Mouse (Mus musculus): ENCODE measurements around the gene D11Wsu47e.

Gene D11Wsu47e

GRCm38 (mm10) chr11:113703758-113704157, 19.5 kb downstream of the D11Wsu47e start:
- DNase-seq (ENCODE audit: low read depth, low spot score) = peak; percentile 86

DNA sequence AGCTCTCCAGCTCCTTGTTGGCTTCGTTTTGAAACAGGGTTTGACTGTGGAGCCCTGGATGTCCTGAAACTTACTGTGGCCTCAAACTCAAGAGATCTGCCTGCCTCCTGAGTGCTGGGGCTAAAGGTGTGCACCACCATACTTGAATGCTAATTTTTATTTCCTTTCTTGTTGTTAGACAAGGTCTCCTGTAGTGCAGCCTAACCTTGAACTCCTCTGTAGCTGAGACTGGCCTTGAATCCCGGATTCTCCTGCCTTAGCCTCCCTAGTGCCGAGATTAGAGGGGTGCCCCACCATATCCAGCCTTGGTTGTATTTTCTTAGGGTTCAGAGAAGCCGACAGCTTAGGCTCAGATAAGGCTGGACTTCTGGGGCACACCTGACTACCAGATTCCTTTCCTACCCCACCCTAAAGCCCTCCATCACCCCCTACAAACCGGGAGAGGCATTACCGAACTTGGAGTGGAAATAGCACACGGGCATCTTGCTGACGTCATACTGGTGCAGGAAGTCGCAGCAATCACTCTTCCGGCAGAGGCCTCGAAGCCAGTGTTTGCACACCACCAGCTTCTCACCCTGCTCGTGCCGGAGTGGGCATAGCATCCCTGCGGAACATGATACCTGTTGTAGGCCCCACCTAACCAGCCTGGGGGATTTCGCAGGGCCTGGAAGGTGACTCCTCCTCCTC, 21.9 kb downstream of the D11Wsu47e start:
- no peak for DNase-seq (ENCODE audit: low read depth, low spot score)

GRCm38 (mm10) chr11:113708629-113709213, 24.5 kb downstream of the D11Wsu47e start:
- no peak for DNase-seq (ENCODE audit: low read depth, low spot score)

DNA sequence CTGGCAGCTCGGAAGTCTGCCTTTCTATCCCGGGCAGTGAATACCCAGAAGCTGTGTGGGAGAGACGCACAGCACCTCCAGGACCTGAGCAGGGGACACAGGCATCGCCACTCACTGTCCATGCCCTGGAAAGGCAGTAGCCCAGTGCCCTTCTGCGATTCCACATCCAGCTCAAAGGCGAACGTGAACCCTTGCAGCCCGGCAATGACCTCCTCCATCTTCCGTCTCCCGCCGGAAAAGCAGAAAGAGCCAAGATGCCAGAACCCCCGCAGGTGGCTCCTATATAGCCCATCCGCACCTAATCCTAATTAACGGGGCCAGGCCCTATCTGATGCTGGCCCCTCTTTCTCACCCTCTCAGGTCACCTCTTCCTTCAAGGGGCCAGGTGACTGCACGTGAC, 25.1 kb downstream of the D11Wsu47e start:
- DNase-seq (ENCODE audit: low read depth, low spot score) = no peak

- DNase-seq (ENCODE audit: low read depth, low spot score) = peak; percentile 65
These were observed 25.6 kb downstream of the D11Wsu47e start, which contains the start of gene Cpsf4l for GRCm38 (mm10) chr11:113709731-113710256. TSS of gene Cpsf4l (minus strand) at chr11:113710017.

DNA sequence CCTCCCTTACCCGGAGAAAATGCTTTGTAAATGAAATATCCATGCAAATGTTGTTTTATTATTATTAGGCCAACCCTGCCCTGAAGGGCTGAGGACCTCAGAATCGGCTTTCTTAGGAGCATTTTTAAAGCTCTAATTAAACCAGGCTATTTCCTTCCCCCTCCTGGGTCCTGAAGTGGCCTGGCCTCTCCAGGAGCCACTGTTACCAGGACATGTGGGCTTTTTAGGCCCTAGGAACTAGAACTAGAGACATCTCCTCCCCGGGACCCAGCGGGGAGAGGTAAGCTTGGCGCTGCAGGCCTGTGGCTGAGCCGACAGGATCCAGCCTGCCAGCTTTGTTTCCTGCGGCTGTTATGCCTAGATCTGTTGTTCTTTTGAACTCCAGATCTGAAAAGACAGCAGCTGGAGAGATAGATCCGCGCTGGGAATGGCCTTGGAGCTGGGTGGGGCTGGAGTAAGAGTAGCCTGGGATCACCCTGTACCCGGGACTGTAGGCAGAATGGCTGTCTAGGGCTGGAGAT, 26.1 kb downstream of the D11Wsu47e start:
- DNase-seq (ENCODE audit: low read depth, low spot score) = peak; percentile 47

DNA sequence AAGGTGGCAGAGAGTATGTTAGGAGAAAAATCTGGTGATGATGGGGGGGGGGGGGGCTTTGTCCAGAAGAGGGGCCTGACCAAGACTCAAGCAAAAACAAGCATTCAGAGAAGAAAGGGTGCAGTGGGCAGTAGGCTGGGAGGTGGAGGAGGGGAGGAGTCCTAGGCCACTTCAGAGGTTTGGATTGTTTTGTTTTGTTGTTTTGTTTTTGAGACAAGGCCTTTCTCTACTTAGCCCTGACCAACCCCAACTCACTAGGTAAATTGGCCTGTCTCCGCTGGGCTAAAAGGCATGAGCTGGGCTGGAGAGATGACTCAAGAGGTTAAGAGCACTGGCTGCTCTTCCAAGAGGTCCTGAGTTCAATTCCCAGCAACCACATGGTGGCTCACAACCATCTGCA, 26.8 kb downstream of the D11Wsu47e start:
- DNase-seq (ENCODE audit: low read depth, low spot score) = no peak

DNA sequence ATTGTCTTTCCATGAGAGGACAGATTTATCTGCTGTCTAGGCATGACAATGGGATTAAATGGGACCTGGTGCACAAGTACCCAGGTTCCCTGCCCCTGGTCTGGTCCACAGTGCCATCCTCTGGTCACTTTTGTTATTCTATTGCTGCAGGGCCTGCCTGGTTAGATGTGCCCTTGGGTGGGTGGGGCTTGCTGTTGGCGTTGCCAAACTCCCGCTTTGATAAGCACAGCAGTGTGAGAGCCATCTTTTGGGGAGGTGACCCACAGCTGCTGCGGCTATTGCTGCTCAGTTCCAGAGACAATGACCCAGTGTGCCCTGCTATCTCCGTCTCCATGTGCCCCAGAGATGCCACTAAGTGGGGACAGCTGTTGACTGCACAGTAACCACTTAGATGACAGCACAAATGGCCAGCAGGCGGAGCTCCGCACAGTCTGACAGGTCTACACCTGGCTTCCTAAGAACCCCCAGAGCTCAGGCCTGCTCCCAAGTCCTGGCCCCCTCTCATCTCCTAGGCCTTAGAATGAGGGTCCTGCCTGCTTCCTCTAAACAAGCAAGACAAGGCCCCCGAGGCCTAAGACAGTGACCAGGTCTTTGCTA, 31.0 kb downstream of the D11Wsu47e start:
- peak; percentile 53 for DNase-seq (ENCODE audit: low read depth, low spot score)

- DNase-seq (ENCODE audit: low read depth, low spot score) = no peak
These were observed 31.9 kb downstream of the D11Wsu47e start for GRCm38 (mm10) chr11:113716132-113716531.

DNA sequence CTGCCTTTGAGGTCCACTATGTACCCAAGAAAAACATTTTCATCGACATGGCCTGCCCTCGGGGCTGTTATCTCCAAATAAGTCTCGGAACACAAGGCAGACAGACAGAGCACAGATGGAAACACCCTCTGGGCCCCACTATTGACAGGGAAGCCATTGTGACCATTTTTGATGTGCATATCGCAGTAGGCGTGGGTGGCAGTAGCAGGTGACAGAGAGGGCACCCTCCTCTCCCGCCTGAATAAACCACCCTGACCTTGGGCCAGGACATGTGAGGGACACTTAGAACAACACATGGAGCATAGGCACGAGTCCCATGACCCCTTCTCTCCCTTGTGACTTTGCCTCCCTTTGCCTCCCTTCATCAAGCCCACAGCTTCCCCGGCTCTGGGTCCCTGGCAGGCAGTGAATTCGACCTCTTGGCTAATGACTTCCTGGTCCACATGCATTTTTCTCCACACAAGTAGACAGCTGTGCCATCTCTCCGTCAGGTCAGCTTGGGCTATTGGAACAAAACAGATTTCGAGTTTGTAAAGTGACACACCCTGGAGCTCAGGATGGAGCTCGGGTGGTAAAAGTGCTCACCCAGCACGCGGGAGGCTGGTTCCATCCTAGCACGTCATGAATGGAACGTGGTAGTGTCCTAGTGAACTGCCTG, 33.7 kb downstream of the D11Wsu47e start:
- no peak for DNase-seq (ENCODE audit: low read depth, low spot score)

DNA sequence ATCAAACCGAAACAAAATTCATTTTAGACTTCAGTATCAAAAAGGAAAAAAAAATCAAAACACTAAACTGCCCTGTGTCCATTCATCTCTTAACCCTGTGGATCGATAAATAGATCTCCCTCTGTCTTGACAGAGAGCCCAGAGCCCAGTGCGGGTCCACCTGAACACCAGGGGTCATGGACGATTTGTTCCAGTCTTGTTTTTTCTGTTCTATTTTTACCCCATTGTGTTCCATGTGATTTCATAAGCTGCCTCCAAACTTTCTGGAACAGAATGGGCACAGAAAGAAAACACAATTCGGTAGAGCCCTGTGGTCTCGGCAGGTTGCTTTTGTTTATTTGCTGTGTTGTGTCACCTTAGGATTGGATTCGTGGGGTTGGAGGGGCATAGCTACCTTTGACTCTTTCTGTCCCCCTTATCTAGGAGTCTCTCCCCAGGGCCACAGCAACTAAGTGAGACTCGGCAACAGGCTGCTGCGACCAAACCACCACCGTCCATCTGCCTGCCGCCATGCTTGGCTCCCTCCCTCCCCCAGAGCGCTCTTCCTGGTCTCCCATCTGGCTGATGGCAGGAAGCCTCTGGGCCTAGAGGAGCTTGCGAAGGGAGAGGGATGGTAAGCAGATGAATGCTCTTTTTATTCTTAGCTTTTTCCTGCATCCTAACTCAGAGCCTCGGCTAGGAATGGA, 38.3 kb downstream of the D11Wsu47e start:
- peak; percentile 73 for DNase-seq (ENCODE audit: low read depth, low spot score)

- peak; percentile 48 for DNase-seq (ENCODE audit: low read depth, low spot score)
These were observed 41.2 kb downstream of the D11Wsu47e start for GRCm38 (mm10) chr11:113725235-113726048.

DNA sequence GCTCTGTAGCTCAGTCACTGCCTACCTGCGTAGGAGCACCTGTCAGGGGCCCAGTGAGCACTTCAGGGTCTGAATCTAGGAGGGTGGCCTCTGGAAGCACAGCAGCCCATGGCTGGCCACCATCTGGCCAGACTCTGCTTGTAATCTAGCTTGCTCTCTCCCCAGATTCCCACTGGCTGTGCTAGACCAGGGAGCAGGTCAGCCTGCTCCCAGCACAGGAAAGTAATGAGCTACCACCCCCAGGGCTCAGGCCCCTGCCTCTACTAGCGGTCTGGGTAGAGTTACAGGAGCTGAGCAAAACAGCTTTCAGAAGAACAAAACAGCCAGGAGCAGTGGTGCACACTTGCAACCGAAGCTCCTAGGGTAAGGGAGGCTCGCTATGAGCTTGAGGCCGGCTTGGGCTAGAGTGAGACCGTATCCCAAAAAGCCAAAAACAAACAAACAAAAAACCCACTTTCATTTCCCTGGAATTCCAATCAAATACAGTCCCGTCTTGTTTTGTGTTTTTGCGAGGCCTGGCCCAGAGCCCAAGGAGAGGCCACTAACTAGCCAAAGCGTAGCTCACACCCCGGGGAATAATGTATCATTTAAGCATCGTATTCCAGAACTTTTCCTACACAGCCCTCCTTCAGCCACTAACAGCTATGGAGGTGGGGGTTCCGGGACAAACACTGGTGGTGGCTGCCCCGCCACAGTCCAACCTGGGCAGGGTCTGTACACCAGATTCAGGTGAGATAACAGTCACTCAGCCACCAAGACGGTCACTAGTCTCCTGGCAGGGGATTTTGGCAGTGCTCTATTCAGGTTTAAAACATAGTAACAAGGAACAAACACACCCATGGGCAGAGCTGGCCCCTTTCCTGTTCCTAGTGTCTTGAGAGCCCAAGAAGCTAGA, 43.0 kb downstream of the D11Wsu47e start:
- no peak for DNase-seq (ENCODE audit: low read depth, low spot score)

DNA sequence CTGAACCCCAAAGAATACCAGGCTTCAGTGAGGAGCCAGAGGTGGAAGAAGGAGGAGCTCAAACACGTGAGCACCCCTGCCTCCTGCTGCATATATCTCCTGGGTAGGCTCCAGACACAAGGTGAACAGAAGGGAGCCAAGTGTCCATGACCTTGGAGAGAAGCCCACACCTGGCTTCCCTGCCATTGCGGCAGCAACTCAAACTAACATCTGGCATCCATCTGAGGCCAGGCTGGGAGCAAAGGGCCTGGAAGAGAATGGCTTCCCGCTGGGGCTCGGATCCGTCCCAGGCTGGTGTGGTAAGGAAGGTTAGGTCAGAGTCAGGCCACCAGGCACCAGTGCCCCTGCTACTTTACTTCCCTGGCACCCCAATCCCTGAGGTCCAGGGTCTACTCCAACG, 43.8 kb downstream of the D11Wsu47e start:
- DNase-seq (ENCODE audit: low read depth, low spot score) = no peak

DNA sequence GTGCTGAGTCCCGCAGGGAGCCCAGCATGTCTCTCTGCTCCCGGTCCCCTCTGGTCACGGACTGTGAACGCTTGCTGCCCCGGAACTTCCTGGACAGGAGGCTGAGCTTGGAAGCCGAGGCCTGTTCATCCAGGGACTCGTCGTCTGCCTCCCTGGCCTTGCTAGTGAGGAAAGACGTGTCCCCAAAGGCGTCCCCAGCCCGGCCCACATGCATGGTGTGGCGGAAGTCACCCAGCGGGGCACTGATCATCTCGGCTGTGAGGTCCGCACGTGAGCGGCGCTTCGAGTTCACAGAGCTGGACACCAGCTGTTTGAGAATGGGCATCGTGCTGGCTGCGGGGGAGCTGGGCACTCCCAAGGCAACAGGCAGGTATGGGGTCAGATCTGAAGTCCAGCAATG, 45.0 kb downstream of the D11Wsu47e start:
- DNase-seq (ENCODE audit: low read depth, low spot score) = no peak

DNA sequence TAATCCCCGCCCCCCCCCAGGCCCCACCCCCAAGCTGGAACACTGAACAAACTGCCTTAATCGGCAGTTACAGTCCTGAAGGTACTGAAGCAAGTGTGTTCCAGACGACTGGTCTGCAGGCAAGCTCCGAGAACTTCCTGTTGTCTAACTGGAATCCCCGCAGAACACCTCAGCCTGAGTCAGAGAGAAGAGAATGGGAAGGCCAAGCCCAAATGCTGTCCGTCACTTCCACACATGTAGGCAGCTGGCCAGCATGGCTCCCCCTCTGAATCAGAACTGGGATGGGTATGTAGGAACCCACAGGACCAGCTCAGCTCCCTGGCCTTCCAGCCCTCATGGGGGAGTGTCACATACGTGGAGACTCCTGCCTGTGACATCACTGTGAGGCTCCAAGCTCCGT, 45.7 kb downstream of the D11Wsu47e start:
- no peak for DNase-seq (ENCODE audit: low read depth, low spot score)

GRCm38 (mm10) chr11:113730879-113731278, 46.7 kb downstream of the D11Wsu47e start:
- DNase-seq (ENCODE audit: low read depth, low spot score) = no peak

DNA sequence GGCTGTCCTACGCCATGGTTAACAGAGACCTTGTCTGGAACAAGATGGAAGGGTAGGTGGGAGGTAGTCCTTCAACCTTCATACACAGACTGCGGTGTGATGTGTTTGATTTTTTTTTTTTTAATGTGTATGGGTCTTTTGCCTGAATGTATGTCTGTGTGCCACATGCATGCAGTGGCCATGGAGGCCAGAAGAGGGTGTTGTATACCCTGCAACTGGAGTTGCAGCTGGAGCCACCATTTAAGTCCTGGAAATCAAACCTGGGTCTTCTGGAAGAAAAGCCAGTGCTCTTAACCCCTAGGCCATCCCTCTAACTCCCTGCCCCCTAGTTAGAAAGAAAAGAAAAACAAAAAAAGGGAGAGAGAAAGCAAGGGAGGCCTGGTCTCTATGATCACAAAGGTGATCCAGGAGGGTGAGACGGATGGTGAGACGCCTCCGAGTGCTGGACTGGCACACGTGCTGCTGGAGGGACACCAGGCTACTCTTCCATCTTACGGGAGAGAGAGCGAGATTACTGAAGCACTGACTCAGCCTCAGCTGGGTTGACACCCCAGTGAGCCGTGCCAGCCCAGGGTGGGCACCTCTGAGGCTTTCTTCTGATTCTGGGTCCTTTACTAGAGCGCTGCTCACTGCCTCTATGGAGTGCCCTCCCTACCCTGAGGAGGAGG, 47.9 kb downstream of the D11Wsu47e start:
- DNase-seq (ENCODE audit: low read depth, low spot score) = no peak

Data from brain, adult 2 months (tissue).